Mouse (Mus musculus): ENCODE measurements around the gene Tpp1.

- TF ChIP-seq CTCF (IDR thresholded peaks at IDR 0.05; ENCODE audit: extremely low read depth, insufficient read length, insufficient replicate concordance, low read depth, low read length) (no peak), POLR2A (IDR thresholded peaks at IDR 0.05; ENCODE audit: low read depth, low read length) (no peak)
Observed at GRCm38 (mm10) chr7:105736264-105736901, 15.7 kb downstream of the Tpp1 start, which contains the start of gene Ilk.
